Mouse (Mus musculus): Measurements from ENCODE around the gene Gad1. TPM values are rescaled to one million over a fixed set of nuclear protein-coding genes. Genes with fewer than 3 reads are reported as not detected.
"Not testable (repeated sequence)": the region's sequence is repeated elsewhere in the genome, so short reads cannot be mapped to it uniquely, and the experiment has no call there.

Gene Gad1
- polyA plus RNA-seq (2015; fragmentation: Nextera tagmentation; extraction: Ambion mirVana): 125 and 131 TPM in 2 replicates

DNA sequence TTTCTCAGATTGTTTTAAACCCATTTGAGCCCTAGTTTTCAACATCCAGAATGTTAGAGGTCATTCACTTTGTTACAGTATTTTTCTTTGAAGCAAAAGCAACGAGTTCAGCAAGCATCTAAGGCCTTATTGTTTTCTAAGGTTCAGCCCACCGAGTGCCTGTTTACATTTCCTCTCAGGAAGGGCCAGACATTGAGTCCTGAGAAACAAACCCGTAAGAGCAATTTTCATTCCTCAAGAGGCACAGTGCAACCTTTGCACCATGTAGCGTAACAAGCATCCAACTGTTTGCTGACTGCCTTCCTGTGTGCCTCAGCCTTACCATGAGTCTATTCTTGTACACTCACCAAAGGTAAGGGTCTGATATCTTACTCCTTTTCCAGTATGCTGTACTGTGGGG lies at the start of gene Gad1:
TSS of gene Gad1 (plus strand) at position 301 of the 400 bp plus-strand sequence.
- no peaks in the 10 kb centered on the region for H3K36me3 ChIP-seq (ENCODE audit: control insufficient read depth, insufficient read depth, low read length)
- no peaks in the 10 kb centered on the region for H3K9me3 ChIP-seq (ENCODE audit: control insufficient read depth, low read length)
- no peak within 1 kb of the TSS for H3K4me2 ChIP-seq (ENCODE audit: low read length)
- ATAC-seq: no peak
- no peak within 1 kb of the TSS for H3K27ac ChIP-seq (ENCODE audit: low read depth, low read length)
- H3K4me3 ChIP-seq (ENCODE audit: low read length): no peak within 1 kb of the TSS
- H3K4me1 ChIP-seq (ENCODE audit: control insufficient read depth, insufficient read depth, low read depth, low read length): peaks cover 1% of the 10 kb centered on the region; the same call in 1 of the 2 replicates
- WGBS: 68% methylated on average over 4 of the region's 4 CpGs
- H3K27me3 ChIP-seq (replicated peaks; ENCODE audit: control insufficient read depth, insufficient read depth, low read length): no peaks in the 10 kb centered on the region
- no peak within 1 kb of the TSS for H3K9ac ChIP-seq (ENCODE audit: low read depth, low read length)

DNA sequence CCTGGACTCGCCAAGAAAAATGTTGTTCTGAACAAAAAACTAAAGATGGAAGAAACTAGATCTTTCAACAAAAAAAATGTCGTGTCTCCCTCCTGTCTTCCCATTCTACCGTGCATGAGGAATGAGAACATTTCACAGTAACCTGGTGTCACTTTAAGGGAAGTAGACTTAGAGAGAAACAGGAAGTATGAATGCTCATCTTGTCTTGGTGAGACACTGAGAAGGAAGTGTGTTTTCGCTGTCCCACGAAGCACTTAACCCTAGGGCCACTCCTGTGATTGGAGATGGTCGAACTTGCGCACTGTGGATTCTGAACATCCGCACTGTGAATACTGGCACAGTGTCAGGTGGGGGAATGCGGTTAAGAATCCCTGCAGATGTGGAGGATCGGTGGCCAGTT lies 49.4 kb upstream of the Gad1 start:
- WGBS: 86% methylated on average over 10 of the region's 10 CpGs
- Histone ChIP-seq H3K36me3 (ENCODE audit: control insufficient read depth, insufficient read depth, low read length) (no peaks in the 10 kb centered on the region), H3K4me1 (ENCODE audit: control insufficient read depth, insufficient read depth, low read depth, low read length) (peaks cover 4% of the 10 kb centered on the region), H3K9ac (ENCODE audit: low read depth, low read length) (no peak overlapping the region), H3K4me2 (ENCODE audit: low read length) (no peak overlapping the region), H3K9me3 (ENCODE audit: control insufficient read depth, low read length) (no peaks in the 10 kb centered on the region), H3K27ac (ENCODE audit: low read depth, low read length) (no peak overlapping the region), H3K27me3 (replicated peaks; ENCODE audit: control insufficient read depth, insufficient read depth, low read length) (no peaks in the 10 kb centered on the region), H3K4me3 (ENCODE audit: low read length) (no peak overlapping the region)
- ATAC-seq: no peak

DNA sequence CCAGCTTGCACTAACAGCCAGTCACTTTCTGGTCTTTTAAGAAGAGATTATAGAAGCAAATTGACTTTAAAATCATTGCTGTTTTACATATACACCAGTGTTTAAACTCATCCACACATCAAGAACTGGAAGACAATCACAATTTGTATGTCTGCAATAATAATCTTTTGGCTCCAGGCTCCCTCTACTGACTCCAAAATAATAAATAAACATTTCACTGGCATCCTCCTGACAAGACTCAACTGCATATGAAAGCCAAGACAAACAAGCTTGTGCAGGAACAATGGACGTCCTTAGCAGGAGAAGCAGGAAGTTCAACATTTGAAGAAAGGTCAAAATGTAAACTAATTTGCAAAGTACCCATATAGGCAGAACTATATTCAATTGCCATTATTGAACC lies 47.6 kb upstream of the Gad1 start:
- H3K4me3 ChIP-seq (ENCODE audit: low read length): no peak overlapping the region
- H3K9ac ChIP-seq (ENCODE audit: low read depth, low read length): no peak overlapping the region
- H3K27me3 ChIP-seq (replicated peaks; ENCODE audit: control insufficient read depth, insufficient read depth, low read length): no peaks in the 10 kb centered on the region
- H3K4me1 ChIP-seq (ENCODE audit: control insufficient read depth, insufficient read depth, low read depth, low read length): peaks cover 7% of the 10 kb centered on the region
- H3K27ac ChIP-seq (ENCODE audit: low read depth, low read length): no peak overlapping the region
- 36% methylated on average over 1 of the region's 1 CpGs for WGBS
- no peaks in the 10 kb centered on the region for H3K36me3 ChIP-seq (ENCODE audit: control insufficient read depth, insufficient read depth, low read length)
- ATAC-seq: no peak
- H3K4me2 ChIP-seq (ENCODE audit: low read length): no peak overlapping the region
- no peaks in the 10 kb centered on the region for H3K9me3 ChIP-seq (ENCODE audit: control insufficient read depth, low read length)

DNA sequence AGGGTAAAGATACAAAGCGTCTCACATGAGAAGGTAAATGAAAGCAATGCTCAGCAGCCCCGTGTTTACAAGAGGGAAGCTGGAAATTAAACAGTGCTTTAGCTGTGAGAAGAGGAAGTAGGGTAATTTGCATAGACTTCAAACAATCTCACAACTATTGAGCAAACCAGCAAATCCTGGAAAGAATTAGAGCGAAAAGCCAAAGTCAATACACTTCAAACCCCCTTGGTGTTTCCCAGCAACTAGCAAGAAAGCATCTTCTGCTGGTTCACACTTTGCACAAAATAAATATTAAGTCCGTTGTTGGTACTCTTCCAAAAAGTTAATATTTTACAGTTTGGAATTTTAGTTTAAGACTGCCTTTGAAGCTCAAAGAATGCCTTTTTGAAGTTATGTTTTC lies 47.0 kb upstream of the Gad1 start:
- no peak overlapping the region for H3K27ac ChIP-seq (ENCODE audit: low read depth, low read length)
- H3K9me3 ChIP-seq (ENCODE audit: control insufficient read depth, low read length): no peaks in the 10 kb centered on the region
- H3K9ac ChIP-seq (ENCODE audit: low read depth, low read length): no peak overlapping the region
- no peaks in the 10 kb centered on the region for H3K27me3 ChIP-seq (replicated peaks; ENCODE audit: control insufficient read depth, insufficient read depth, low read length)
- no peak overlapping the region for H3K4me2 ChIP-seq (ENCODE audit: low read length)
- H3K36me3 ChIP-seq (ENCODE audit: control insufficient read depth, insufficient read depth, low read length): no peaks in the 10 kb centered on the region
- H3K4me1 ChIP-seq (ENCODE audit: control insufficient read depth, insufficient read depth, low read depth, low read length): peaks cover 7% of the 10 kb centered on the region
- H3K4me3 ChIP-seq (ENCODE audit: low read length): no peak overlapping the region
- WGBS: 42% methylated on average over 4 of the region's 4 CpGs
- ATAC-seq: no peak

DNA sequence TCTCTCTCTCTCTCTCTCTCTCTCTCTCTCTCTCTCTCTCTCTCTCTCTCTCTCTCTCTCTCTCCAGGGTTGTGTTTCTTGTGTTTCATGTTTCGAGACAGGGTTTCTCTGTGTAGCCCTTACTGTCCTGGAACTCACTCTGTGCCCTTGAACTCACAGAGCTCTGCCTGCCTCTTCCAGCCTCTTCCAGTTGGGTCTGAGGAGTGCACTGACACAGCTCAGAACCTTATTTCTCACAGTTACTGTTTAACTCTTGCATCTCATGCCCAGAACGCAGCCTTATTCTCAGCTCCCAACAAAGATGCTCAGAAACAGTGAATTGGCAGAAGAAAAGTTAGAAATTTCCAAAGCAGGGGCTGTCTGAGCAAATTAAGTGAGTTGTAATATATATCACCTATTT lies 46.5 kb upstream of the Gad1 start:
- no peak overlapping the region for H3K9ac ChIP-seq (ENCODE audit: low read depth, low read length)
- H3K36me3 ChIP-seq (ENCODE audit: control insufficient read depth, insufficient read depth, low read length): no peaks in the 10 kb centered on the region
- H3K4me2 ChIP-seq (ENCODE audit: low read length): no peak overlapping the region
- H3K4me3 ChIP-seq (ENCODE audit: low read length): no peak overlapping the region
- H3K27ac ChIP-seq (ENCODE audit: low read depth, low read length): no peak overlapping the region
- no peak for ATAC-seq
- H3K27me3 ChIP-seq (replicated peaks; ENCODE audit: control insufficient read depth, insufficient read depth, low read length): no peaks in the 10 kb centered on the region
- WGBS: 74% methylated on average over 2 of the region's 2 CpGs
- H3K9me3 ChIP-seq (ENCODE audit: control insufficient read depth, low read length): no peaks in the 10 kb centered on the region
- peaks cover 7% of the 10 kb centered on the region for H3K4me1 ChIP-seq (ENCODE audit: control insufficient read depth, insufficient read depth, low read depth, low read length)

DNA sequence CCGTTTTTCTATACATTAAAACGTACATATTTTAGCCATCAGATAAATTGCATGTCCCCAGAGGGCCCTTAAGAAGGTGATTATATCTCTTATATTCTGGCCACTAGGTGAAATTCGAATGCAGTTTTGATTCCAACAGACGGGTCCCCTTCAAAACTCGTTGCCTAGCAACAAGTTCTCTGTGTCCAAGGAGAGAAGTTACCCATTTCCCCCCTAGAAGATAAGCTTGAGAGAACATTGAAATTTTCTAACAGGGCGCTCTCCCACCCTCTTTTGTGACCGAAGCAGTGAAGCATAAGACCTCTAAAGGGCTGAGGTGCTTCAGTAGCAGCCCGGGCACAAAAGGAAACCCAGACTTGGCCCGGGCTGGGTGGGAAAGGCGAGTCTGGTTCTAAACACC lies 44.4 kb upstream of the Gad1 start, which contains the start of gene Erich2:
TSS of gene Erich2 (plus strand) at position 324 of the 400 bp plus-strand sequence.
- H3K4me3 ChIP-seq (ENCODE audit: low read length): peak within 1 kb of the TSS; percentile 64
- peaks cover 7% of the 10 kb centered on the region for H3K4me1 ChIP-seq (ENCODE audit: control insufficient read depth, insufficient read depth, low read depth, low read length)
- H3K27me3 ChIP-seq (replicated peaks; ENCODE audit: control insufficient read depth, insufficient read depth, low read length): no peaks in the 10 kb centered on the region
- H3K9me3 ChIP-seq (ENCODE audit: control insufficient read depth, low read length): no peaks in the 10 kb centered on the region
- H3K9ac ChIP-seq (ENCODE audit: low read depth, low read length): peak within 1 kb of the TSS; percentile 69
- no peak within 1 kb of the TSS for H3K27ac ChIP-seq (ENCODE audit: low read depth, low read length)
- peak within 1 kb of the TSS; percentile 95 for H3K4me2 ChIP-seq (ENCODE audit: low read length)
- 10% methylated on average over 10 of the region's 10 CpGs for WGBS
- ATAC-seq: peak; percentile 22
- H3K36me3 ChIP-seq (ENCODE audit: control insufficient read depth, insufficient read depth, low read length): no peaks in the 10 kb centered on the region

DNA sequence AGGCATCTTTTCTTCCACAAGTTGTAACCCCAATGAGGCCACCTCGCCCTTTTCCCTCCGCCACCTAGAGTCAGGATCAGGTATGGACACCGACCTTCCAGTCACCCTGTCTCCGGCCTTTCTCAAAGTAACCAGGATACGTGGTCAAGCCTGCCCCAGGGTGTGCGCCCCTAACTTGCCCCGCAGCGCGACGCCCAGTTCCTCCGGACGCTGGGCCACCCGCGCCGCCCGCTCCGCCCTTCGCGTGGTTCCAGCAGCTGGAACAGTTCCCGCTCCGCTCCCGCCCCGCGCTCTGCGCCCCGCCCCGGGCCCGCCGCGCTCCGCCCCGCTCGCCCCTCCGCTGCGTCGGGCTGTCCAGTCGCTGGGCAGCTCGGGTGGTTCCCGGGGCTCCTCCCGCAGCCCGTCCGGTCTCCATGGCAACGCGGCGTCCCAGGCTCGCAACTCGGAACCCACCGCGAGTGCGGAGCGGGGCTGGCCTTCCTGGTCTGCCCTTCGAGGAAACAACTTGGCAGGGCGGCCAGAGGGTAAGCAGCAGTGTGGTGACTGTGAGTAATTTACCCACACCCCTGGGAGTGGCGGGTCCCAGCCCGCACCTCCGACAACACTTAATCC lies 43.7 kb upstream of the Gad1 start:
- ATAC-seq: peak; percentile 96
- peak overlapping the region; percentile 95 for H3K4me2 ChIP-seq (ENCODE audit: low read length)
- H3K36me3 ChIP-seq (ENCODE audit: control insufficient read depth, insufficient read depth, low read length): no peaks in the 10 kb centered on the region
- no peaks in the 10 kb centered on the region for H3K27me3 ChIP-seq (replicated peaks; ENCODE audit: control insufficient read depth, insufficient read depth, low read length)
- H3K27ac ChIP-seq (ENCODE audit: low read depth, low read length): no peak overlapping the region
- H3K4me1 ChIP-seq (ENCODE audit: control insufficient read depth, insufficient read depth, low read depth, low read length): peaks cover 7% of the 10 kb centered on the region
- peak overlapping the region; percentile 64 for H3K4me3 ChIP-seq (ENCODE audit: low read length)
- H3K9ac ChIP-seq (ENCODE audit: low read depth, low read length): peak overlapping the region; percentile 69
- WGBS: under 1% methylated on average over 34 of the region's 56 CpGs
- no peaks in the 10 kb centered on the region for H3K9me3 ChIP-seq (ENCODE audit: control insufficient read depth, low read length)

DNA sequence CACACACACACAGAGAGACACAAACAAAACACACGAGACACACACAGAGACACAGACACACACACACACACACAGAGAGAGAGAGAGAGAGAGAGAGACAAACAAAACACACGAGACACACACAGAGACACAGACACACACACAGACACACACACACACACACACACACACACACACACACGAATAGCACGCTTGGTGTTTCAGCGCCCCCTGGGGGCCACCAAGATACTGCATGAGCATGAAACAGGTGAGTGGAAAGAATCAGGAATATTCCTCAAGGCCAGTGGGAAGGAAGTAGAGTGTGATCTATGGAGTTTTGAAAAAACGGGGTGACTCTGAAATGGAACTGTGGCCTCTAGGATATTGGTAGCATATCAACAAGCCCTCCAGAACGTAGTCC lies 14.6 kb upstream of the Gad1 start:
- not testable (repeated sequence) for H3K9ac ChIP-seq (ENCODE audit: low read depth, low read length); H3K4me2 ChIP-seq (ENCODE audit: low read length); H3K4me1 ChIP-seq (ENCODE audit: control insufficient read depth, insufficient read depth, low read depth, low read length); ATAC-seq; H3K27me3 ChIP-seq (replicated peaks; ENCODE audit: control insufficient read depth, insufficient read depth, low read length); H3K36me3 ChIP-seq (ENCODE audit: control insufficient read depth, insufficient read depth, low read length); H3K9me3 ChIP-seq (ENCODE audit: control insufficient read depth, low read length); H3K4me3 ChIP-seq (ENCODE audit: low read length); H3K27ac ChIP-seq (ENCODE audit: low read depth, low read length)
- WGBS: 45% methylated on average over 7 of the region's 7 CpGs

DNA sequence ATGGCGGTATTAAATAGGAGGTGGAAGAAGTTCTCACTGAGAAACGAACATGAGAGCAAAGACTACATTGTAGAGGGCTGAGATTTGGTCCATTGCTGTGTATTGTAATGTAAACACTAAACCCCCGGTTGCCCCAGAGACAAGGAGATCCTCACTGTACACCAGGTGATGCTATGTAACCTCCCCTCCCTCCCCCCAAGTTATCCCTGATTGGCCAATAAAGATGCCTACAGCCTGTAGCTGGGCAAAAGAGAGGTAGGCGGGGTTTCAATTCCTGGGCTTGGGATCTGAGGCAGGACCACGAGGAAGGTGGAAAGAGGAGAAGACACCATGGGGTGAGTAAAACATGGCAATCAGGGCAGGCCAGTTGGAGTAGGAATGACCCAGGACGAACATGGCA lies 2.2 kb upstream of the Gad1 start:
- no peak overlapping the region for H3K27ac ChIP-seq (ENCODE audit: low read depth, low read length)
- WGBS: 71% methylated on average over 6 of the region's 6 CpGs
- ATAC-seq: no peak
- H3K36me3 ChIP-seq (ENCODE audit: control insufficient read depth, insufficient read depth, low read length): no peaks in the 10 kb centered on the region
- H3K9me3 ChIP-seq (ENCODE audit: control insufficient read depth, low read length): no peaks in the 10 kb centered on the region
- no peak overlapping the region for H3K4me3 ChIP-seq (ENCODE audit: low read length)
- no peak overlapping the region for H3K4me2 ChIP-seq (ENCODE audit: low read length)
- no peak overlapping the region for H3K9ac ChIP-seq (ENCODE audit: low read depth, low read length)
- no peaks in the 10 kb centered on the region for H3K27me3 ChIP-seq (replicated peaks; ENCODE audit: control insufficient read depth, insufficient read depth, low read length)
- no peaks in the 10 kb centered on the region for H3K4me1 ChIP-seq (ENCODE audit: control insufficient read depth, insufficient read depth, low read depth, low read length)

All from hindbrain, embryonic 16.5 days (tissue).